Mouse (Mus musculus) forebrain, embryonic 15.5 days (tissue): Measurements from ENCODE around the gene Gm11487. TPM values are rescaled to one million over a fixed set of nuclear protein-coding genes. Genes with fewer than 3 reads are reported as not detected.
"Not testable (repeated sequence)": the region's sequence is repeated elsewhere in the genome, so short reads cannot be mapped to it uniquely, and the experiment has no call there.

ENCODE experiments used
- ATAC-seq: fragments of 200-750 bp; cut with Nextera tagmentation; replicated peaks from 2 replicates; pipeline ENCODE4 v1.8.0; 2017; ENCODE audit warnings: mild to moderate bottlenecking, moderate TSS enrichment, moderate library complexity
- H3K27ac ChIP-seq: fragments of 300-500 bp; sonication (generic); replicated peaks from 2 replicates; pipeline ENCODE4 v1.5.1; 2015; ENCODE audit warnings: mild to moderate bottlenecking, inconsistent platforms
- H3K27me3 ChIP-seq: fragments of 300-500 bp; sonication (generic); 2 replicates; pipeline ENCODE4 v1.6.1; 2015; ENCODE audit warnings: inconsistent platforms
- H3K36me3 ChIP-seq: fragments of 300-500 bp; sonication (generic); 2 replicates; pipeline ENCODE4 v1.6.1; 2015; ENCODE audit warnings: mild to moderate bottlenecking, inconsistent platforms
- H3K4me1 ChIP-seq: fragments of 300-500 bp; sonication (generic); 2 replicates; pipeline ENCODE4 v1.6.1; 2015; ENCODE audit warnings: inconsistent platforms
- H3K4me2 ChIP-seq: fragments of 300-500 bp; sonication (generic); replicated peaks from 2 replicates; pipeline ENCODE4 v1.6.1; 2015; ENCODE audit warnings: mild to moderate bottlenecking, inconsistent platforms
- H3K4me3 ChIP-seq: fragments of 300-500 bp; sonication (generic); 2 replicates; pipeline ENCODE4 v1.5.1; 2015; ENCODE audit warnings: mild to moderate bottlenecking, inconsistent platforms
- H3K9ac ChIP-seq: fragments of 300-500 bp; sonication (generic); replicated peaks from 2 replicates; pipeline ENCODE4 v1.6.1; 2015; ENCODE audit warnings: mild to moderate bottlenecking, inconsistent platforms
- H3K9me3 ChIP-seq: fragments of 300-500 bp; sonication (generic); 2 replicates; pipeline ENCODE4 v1.6.1; 2016; ENCODE audit warnings: inconsistent platforms
- WGBS: fragments of 180-500 bp; shearing (Covaris S2); methylation state at CpG from one replicate; pipeline ENCODE4 v1.1.7; 2015; ENCODE audit warnings: mixed read lengths; 5-methylcytosine and 5-hydroxymethylcytosine counted together
- polyA plus RNA-seq: library from polyadenylated mRNA; unstranded; fragments of >200 nt; fragmentation: Nextera tagmentation; extraction: Ambion mirVana; gene quantifications from 2 replicates; pipeline ENCODE4 v1.2.1, GENCODE M21; 2015

Gene Gm11487
- not detected in 2 replicates for polyA plus RNA-seq

GRCm38 (mm10) chr4:73404972-73405371 is at the start of gene Gm11487:
TSS of gene Gm11487 (minus strand) at chr4:73405072.
- not testable (repeated sequence) for ATAC-seq, H3K27ac ChIP-seq, H3K9me3 ChIP-seq, H3K4me2 ChIP-seq, H3K27me3 ChIP-seq, H3K4me3 ChIP-seq, H3K4me1 ChIP-seq, H3K36me3 ChIP-seq, H3K9ac ChIP-seq
- WGBS = 93% methylated on average over 4 of the region's 4 CpGs

GRCm38 (mm10) chr4:73444715-73445114 is 39.8 kb upstream of the Gm11487 start:
- Histone ChIP-seq H3K9me3 (no peaks in the 10 kb centered on the region), H3K27me3 (no peaks in the 10 kb centered on the region), H3K9ac (no peak overlapping the region), H3K27ac (no peak overlapping the region), H3K4me3 (no peak overlapping the region), H3K4me1 (no peaks in the 10 kb centered on the region), H3K36me3 (no peaks in the 10 kb centered on the region), H3K4me2 (no peak overlapping the region)
- 56% methylated on average over 7 of the region's 7 CpGs for WGBS
- no peak; the same call in 1 of the 2 replicates for ATAC-seq

GRCm38 (mm10) chr4:73442568-73442967 is 37.7 kb upstream of the Gm11487 start:
- no peaks in the 10 kb centered on the region for H3K9me3 ChIP-seq
- H3K36me3 ChIP-seq = no peaks in the 10 kb centered on the region
- no peak overlapping the region for H3K4me2 ChIP-seq
- no peak overlapping the region for H3K27ac ChIP-seq
- no peak overlapping the region for H3K4me3 ChIP-seq
- 12% methylated on average over 1 of the region's 1 CpGs for WGBS
- H3K9ac ChIP-seq = no peak overlapping the region
- H3K4me1 ChIP-seq = no peaks in the 10 kb centered on the region
- no peak for ATAC-seq
- no peaks in the 10 kb centered on the region for H3K27me3 ChIP-seq

GRCm38 (mm10) chr4:73425903-73426302 is 21.0 kb upstream of the Gm11487 start:
- no peak overlapping the region for H3K4me3 ChIP-seq
- no peaks in the 10 kb centered on the region for H3K27me3 ChIP-seq
- H3K4me2 ChIP-seq = no peak overlapping the region
- no peaks in the 10 kb centered on the region for H3K36me3 ChIP-seq
- no peaks in the 10 kb centered on the region for H3K9me3 ChIP-seq
- no peak overlapping the region for H3K27ac ChIP-seq
- no peaks in the 10 kb centered on the region for H3K4me1 ChIP-seq
- 0 out of 2 replicates have a peak, but pooled peaks have one; percentile 67 for ATAC-seq
- WGBS = 69% methylated on average over 3 of the region's 3 CpGs
- no peak overlapping the region for H3K9ac ChIP-seq

GRCm38 (mm10) chr4:73423049-73423448 is 18.2 kb upstream of the Gm11487 start:
- no peaks in the 10 kb centered on the region for H3K9me3 ChIP-seq
- H3K27me3 ChIP-seq = no peaks in the 10 kb centered on the region
- H3K9ac ChIP-seq = no peak overlapping the region
- H3K36me3 ChIP-seq = no peaks in the 10 kb centered on the region
- H3K4me3 ChIP-seq = no peak overlapping the region
- no peak overlapping the region for H3K4me2 ChIP-seq
- 95% methylated on average over 12 of the region's 12 CpGs for WGBS
- no peaks in the 10 kb centered on the region for H3K4me1 ChIP-seq
- H3K27ac ChIP-seq = no peak overlapping the region
- no peak for ATAC-seq

- H3K36me3 ChIP-seq = no peaks in the 10 kb centered on the region
- no peaks in the 10 kb centered on the region for H3K4me1 ChIP-seq
- no peaks in the 10 kb centered on the region for H3K27me3 ChIP-seq
- H3K9me3 ChIP-seq = no peaks in the 10 kb centered on the region
- no peak overlapping the region for H3K4me2 ChIP-seq
- 3% methylated on average over 3 of the region's 3 CpGs for WGBS
- H3K4me3 ChIP-seq = no peak overlapping the region
- no peak for ATAC-seq
- H3K9ac ChIP-seq = no peak overlapping the region
- no peak overlapping the region for H3K27ac ChIP-seq
Observed at GRCm38 (mm10) chr4:73366534-73366933, 38.3 kb downstream of the Gm11487 start.

Other genes starting within 250 kb of the Gm11487 start
- gene Gm11238, start 202.8 kb upstream of the Gm11487 start, polyA plus RNA-seq = not detected in 2 replicates
- not detected in 2 replicates for gene Gm11237, start 217.9 kb upstream of the Gm11487 start, polyA plus RNA-seq
- not detected in 2 replicates for gene Gm11236, start 233.0 kb upstream of the Gm11487 start, polyA plus RNA-seq